Mouse (Mus musculus): Measurements from ENCODE around the gene Pepd. TPM values are rescaled to one million over a fixed set of nuclear protein-coding genes. Genes with fewer than 3 reads are reported as not detected.

Pepd gene
- polyA plus RNA-seq, 1 experiment from 2014 or later = 53.4 TPM

Small RNA genes within 50 kb of the gene (microRNA-seq; reads per million reads assigned to microRNA genes)
- not detected for gene Gm25033

Other genes with a start within 250 kb of the Pepd start
- gene Chst8, start 99.7 kb upstream of the Pepd start, polyA plus RNA-seq (2015; fragmentation: Nextera tagmentation; extraction: Ambion mirVana) = 3.7 and 4.0 TPM in 2 replicates
- gene Cebpg, start 144.2 kb downstream of the Pepd start, polyA plus RNA-seq (2015; fragmentation: Nextera tagmentation; extraction: Ambion mirVana) = 52.5 and 54.8 TPM in 2 replicates
- 5.3 and 5.5 TPM in 2 replicates for gene Cebpa, start 206.9 kb downstream of the Pepd start, polyA plus RNA-seq (2015; fragmentation: Nextera tagmentation; extraction: Ambion mirVana)